Mouse (Mus musculus) neutrophil, adult 5-6 weeks (primary cell): ENCODE measurements at regions not wholly inside any gene's neighbourhood (a gene's known extent, or its start where the extent isn't known, plus 50 kb on each side); places are given as distances from the start of the nearest gene placed in this dataset.

Source experiments
- ATAC-seq: fragments of 151-379, 151-347 bp; 2 replicates; pipeline ENCODE4 v1.8.0; 2017; ENCODE audit warnings: mild to moderate bottlenecking, moderate TSS enrichment; ENCODE audit not compliant: insufficient number of reproducible peaks, poor library complexity, low FRiP score, severe bottlenecking; ENCODE audit errors: extremely low read depth

GRCm38 (mm10) chr16:29822843-29823401 lies 241.3 kb upstream of the Hes1 start:
- no peak for ATAC-seq

GRCm38 (mm10) chr16:29826927-29827326 lies 237.3 kb upstream of the Hes1 start:
- ATAC-seq = no peak

DNA sequence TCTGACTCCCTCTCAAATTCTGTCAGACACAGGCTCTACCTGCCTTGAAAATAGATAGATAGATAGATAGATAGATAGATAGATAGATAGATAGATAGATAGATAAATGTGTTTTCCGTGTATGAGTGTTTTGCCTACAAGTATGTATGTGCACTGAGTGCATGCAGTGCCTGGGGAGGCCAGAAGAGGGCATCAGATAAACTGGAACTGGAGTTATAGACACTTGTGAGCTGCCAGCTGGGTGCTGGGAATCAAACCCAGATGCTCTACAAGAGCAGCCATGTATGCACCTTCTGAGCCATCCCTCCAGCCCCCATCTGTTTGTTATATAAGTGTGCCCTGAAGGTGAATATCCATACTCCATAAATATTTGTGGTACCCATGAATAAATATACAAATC lies 236.4 kb upstream of the Hes1 start:
- no peak for ATAC-seq

GRCm38 (mm10) chr16:29829457-29829856 lies 234.7 kb upstream of the Hes1 start:
- ATAC-seq = no peak

GRCm38 (mm10) chr16:29830101-29830500 lies 234.1 kb upstream of the Hes1 start:
- ATAC-seq = no peak

- no peak for ATAC-seq
Measured at GRCm38 (mm10) chr16:29833298-29833697, 230.9 kb upstream of the Hes1 start.

GRCm38 (mm10) chr16:29833875-29834274 lies 230.3 kb upstream of the Hes1 start:
- ATAC-seq = no peak

DNA sequence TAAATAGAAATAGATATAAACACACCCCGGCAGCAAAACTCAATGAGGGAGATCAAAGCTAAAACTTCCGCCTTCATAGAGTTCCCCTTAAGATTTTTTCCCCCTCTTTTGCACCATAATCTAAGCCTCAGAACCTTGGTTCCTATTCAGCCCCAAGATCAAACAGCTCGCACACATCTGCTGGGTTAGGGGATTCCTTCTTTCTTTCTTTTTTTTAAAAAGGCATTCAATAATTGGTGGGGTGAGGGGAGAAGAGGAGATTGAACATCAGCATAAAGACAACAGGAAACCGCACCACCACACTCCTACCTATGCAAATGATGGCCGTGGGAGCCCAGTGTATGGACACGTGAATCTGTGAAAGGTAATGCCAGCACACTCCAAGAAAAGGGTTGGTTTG lies 229.5 kb upstream of the Hes1 start:
- ATAC-seq = 0 out of 2 replicates have a peak, but pooled peaks have one; percentile 37

DNA sequence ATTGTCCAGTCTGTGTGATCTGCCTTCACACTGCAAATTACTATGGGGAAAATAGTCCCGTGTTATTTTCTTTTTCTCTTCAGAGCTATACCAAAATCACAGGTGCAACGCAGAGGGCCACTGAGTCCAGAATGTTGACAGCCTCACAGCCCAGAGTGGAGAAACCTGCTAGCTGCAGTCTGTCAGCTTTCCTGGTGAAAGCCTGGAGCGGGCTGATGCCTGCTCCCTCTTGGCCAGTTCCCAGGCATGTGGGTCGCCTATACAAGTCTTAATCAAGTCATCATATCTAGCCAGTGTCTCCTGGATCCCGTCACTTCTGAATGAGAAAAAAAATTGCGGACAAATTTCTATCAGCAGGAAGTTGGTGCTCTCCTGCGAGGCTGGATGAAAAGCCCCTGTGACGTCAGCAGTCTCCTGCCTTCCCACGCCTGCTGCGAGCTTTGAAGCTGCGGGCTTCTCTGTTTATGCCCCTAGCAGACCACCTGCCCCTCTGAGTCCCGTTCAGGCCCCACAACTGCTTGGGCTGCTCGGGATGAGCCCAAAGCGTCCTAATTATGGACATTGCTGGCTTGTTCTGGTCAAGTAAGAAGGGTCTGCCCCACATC lies 227.1 kb upstream of the Hes1 start:
- ATAC-seq = no peak

DNA sequence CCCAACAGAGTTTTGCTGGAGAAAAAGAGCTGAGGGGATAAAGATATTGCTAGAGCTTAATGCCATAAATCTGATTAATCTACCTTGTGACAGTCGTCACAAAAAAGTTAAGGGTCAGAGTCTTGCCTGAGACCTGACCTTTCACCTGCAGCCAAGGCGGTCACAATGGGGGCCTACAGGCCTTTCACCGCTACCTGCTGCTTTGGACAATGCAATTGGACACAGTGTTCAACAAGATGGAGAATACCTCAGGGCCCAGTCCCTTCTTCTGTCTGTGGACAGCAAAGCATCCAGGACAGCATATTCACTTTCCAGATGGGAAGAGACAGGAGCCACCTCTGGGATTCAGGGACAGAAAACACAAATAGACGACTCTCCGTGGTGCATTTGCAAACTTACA lies 226.3 kb upstream of the Hes1 start:
- no peak for ATAC-seq

DNA sequence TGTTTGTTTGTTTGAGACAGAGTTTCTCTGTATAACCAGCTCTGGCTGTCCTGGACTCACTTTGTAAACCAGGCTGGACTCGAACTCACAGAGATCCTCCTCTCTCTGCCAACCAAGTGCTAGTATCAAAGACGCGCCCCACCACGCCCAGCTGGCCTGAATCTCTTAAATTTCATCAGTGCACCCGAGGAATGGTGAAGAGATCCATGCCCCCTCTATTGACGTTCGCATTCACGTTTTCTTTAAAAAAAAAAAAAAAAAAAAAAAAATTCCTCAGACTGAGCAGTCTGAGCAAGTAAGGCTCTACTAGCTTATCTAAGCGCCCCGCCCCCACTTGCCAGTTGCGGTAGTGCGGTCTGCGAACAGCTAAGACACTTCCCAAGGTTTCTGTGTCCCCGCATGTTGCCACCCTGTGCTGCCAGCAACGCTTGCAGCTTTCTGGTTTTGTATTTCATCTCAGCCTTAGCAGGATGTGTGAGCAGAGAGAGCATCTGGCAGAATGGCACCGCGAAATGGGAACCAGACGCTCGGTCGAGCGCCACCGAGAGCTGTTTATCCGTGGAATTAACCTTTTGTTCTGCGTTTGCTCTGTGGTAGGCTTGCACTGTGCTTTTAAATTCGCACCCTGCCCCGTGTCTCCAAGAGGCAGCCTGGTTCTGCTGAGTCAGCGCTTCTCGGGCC lies 225.1 kb upstream of the Hes1 start:
- peak; percentile 21; the same call in 1 of the 2 replicates for ATAC-seq

DNA sequence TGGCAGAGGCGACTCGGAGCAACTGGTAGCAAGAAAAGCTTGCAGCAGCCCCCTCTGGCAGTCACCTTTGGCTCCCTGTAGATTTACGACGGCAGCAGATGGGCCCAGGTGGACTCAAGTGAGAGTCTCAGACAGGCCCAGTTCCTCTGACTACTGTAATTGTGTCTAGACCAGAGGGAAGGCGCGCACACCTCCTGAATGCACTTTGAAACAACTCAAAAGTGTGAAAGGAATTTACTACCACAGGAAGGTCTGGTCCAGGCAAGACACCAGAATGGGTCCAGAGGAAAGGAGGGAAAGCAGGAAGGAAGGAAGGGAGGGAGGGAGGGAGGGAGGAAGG lies 224.6 kb upstream of the Hes1 start:
- no peak for ATAC-seq

DNA sequence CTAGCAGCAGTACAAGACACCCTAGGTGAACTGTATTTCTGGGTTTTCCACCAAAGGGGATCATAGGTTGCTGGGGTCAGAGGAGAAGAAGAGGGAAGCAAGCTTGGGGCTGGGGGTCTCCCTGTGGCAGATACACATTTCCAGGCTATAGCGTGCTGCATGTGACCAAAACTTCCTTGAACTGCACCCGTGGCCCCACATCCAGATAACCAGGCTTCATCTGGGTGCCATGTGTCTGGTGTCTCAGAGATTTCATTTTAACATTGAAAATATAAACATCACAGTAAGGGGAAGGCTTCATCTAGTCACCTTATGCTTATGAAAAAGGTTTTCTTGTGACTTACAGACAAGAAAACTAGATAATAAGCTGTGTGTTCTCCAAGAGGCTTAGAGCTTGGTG lies 223.8 kb upstream of the Hes1 start:
- no peak for ATAC-seq

- no peak for ATAC-seq
Measured at GRCm38 (mm10) chr16:29841132-29841531, 223.1 kb upstream of the Hes1 start.

GRCm38 (mm10) chr16:29842071-29842470 lies 222.1 kb upstream of the Hes1 start:
- no peak for ATAC-seq

DNA sequence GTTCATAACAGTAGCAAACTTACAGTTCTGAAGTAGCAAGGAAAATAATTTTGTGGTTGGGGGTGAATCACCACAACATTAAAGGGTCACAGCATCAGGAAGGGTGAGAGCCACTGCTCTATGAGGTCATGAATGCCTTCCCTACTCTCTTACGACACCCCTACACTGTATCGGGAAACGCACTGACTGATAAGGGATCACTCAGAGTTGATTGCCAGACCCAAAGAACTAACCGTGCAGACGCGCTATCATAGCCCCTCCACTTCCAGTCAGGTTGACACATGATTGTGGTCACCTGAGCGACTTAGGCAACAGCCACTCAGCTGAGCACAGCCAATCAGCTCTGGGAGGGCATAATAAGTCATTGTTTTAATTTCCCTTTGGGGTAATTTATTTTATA lies 220.7 kb upstream of the Hes1 start:
- ATAC-seq = no peak

DNA sequence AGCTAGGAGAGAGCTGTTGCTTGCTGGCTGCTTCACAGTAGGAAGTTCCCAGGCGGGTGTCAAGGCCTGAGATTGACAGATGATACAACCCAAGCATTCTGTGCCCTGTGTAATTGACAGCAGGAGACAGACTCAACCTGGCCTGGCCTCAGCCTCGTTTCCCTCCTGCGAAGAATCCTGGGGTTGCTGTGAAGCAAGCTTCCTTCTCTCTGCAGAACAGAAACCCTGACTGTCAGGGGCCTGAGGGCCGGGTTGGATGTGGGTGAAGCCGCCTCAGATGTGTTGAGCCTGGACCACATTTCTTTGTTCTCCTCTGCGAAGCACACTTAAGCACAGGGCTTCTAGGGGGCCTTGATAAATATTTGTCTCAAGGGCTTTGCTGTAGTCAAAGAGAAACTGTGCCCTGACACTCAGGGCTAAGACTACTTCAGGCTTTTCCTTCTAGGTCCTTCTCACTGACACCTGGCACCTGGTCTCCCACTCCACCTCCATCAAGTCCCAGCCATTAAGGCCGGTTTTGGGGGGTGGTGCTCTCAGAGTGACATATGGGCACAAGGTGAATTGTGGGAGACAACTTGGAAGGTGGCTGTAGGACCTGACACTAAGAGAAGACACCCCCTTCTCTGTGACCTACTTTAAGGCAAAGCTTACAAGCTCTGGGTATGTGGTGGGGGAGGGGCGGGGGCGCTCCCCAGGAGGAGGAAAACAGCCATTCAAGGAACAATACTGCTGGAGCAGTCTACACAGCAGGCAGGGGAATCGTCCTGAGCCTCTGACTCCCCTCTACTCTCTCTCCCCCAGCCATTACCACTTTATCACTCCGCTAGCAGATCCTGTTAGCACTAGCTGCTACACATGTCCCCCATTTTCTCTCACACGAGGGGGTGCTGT lies 219.2 kb upstream of the Hes1 start:
- ATAC-seq = no peak

GRCm38 (mm10) chr16:29845597-29845986 lies 218.6 kb upstream of the Hes1 start:
- no peak for ATAC-seq

- no peak for ATAC-seq
Measured at GRCm38 (mm10) chr16:29847059-29847458, 217.1 kb upstream of the Hes1 start.

- ATAC-seq = peak; percentile 57
Measured at GRCm38 (mm10) chr16:29847734-29848133, 216.4 kb upstream of the Hes1 start.
